Mouse (Mus musculus): ENCODE measurements around the gene Igsf3. TPM values are rescaled to one million over a fixed set of nuclear protein-coding genes. Genes with fewer than 3 reads are reported as not detected.
"Not testable (repeated sequence)": the region's sequence is repeated elsewhere in the genome, so short reads cannot be mapped to it uniquely, and the experiment has no call there.

The Igsf3 gene
- polyA plus RNA-seq, 1 experiment from 2014 or later = 27.6 TPM

- ATAC-seq (ENCODE audit: low FRiP score) (no peak), DNase-seq (ENCODE audit: low spot score) (no peak)
- Histone ChIP-seq H3K36me3 (ENCODE audit: control insufficient read depth, insufficient read depth, low read length) (no peaks in the 10 kb centered on the region), H3K9me3 (ENCODE audit: control insufficient read depth, low read length) (no peaks in the 10 kb centered on the region), H3K4me3 (ENCODE audit: low read depth, low read length) (no peak overlapping the region), H3K4me2 (replicated peaks; ENCODE audit: low read depth, low read length) (no peak overlapping the region), H3K27ac (ENCODE audit: low read depth, low read length) (no peak overlapping the region), H3K27me3 (ENCODE audit: control insufficient read depth, insufficient read depth, low read length) (no peaks in the 10 kb centered on the region), H3K9ac (ENCODE audit: low read depth, low read length) (no peak overlapping the region), H3K4me1 (replicated peaks; ENCODE audit: control insufficient read depth, insufficient read depth, low read length) (no peaks in the 10 kb centered on the region; the same call in 1 of the 2 replicates)
- 75% methylated on average over 6 of the region's 6 CpGs for WGBS
Observed at GRCm38 (mm10) chr3:101412115-101412514, 35.2 kb downstream of the Igsf3 start.

- not testable (repeated sequence) for H3K36me3 ChIP-seq (ENCODE audit: control insufficient read depth, insufficient read depth, low read length); H3K27me3 ChIP-seq (ENCODE audit: control insufficient read depth, insufficient read depth, low read length); H3K4me2 ChIP-seq (replicated peaks; ENCODE audit: low read depth, low read length); H3K4me1 ChIP-seq (replicated peaks; ENCODE audit: control insufficient read depth, insufficient read depth, low read length); ATAC-seq (ENCODE audit: low FRiP score); H3K9ac ChIP-seq (ENCODE audit: low read depth, low read length); H3K4me3 ChIP-seq (ENCODE audit: low read depth, low read length); DNase-seq (ENCODE audit: low spot score); H3K9me3 ChIP-seq (ENCODE audit: control insufficient read depth, low read length); H3K27ac ChIP-seq (ENCODE audit: low read depth, low read length)
- 91% methylated on average over 5 of the region's 5 CpGs for WGBS
Observed at GRCm38 (mm10) chr3:101413013-101413412, 36.1 kb downstream of the Igsf3 start.

DNA sequence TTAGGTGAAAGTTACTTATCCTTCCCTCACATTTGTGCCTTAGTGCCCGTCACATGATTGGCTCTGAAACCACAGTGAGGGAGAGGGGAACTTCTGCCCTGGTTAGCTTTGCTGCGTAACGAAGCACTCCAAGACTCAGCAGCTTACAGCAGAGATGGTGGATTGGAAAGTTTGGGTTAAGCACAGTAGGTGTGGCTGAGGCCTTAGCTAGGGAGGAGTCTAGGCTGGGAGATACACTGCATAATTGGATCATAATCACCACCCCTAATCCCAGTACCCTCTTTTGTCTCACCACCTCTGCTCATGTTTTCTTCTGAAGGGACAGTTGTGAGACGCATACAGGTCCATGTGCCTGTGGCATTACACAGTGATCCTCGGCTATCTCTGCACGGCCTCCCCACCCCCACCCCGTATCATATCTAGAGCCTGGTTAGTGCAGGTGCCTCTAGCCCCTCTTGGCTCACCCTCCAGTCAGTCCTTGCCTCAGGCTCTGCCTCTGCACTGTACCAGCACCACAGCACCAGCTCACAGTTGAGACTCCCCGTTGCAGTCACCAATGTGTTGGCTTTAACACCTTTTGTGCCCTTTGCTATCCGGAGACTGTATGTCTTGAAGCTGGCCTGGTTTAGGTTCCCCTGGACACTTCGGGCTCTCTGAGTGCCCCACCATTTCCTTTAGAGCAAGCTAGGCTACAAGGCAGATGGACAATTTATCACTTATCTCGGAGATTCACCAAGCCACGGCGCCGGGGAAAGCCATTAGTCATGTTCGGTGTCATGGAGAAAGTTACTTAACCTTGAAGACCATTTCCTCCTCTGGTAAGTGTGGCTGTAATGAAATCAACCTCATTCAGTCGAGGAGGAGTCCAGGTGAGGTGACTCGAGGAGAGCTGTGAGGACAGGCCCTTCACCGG is 42.1 kb downstream of the Igsf3 start:
- H3K27ac ChIP-seq (ENCODE audit: low read depth, low read length) = no peak overlapping the region
- H3K4me2 ChIP-seq (replicated peaks; ENCODE audit: low read depth, low read length) = no peak overlapping the region
- H3K9me3 ChIP-seq (ENCODE audit: control insufficient read depth, low read length) = no peaks in the 10 kb centered on the region
- H3K9ac ChIP-seq (ENCODE audit: low read depth, low read length) = no peak overlapping the region
- ATAC-seq (ENCODE audit: low FRiP score) = no peak
- no peaks in the 10 kb centered on the region for H3K27me3 ChIP-seq (ENCODE audit: control insufficient read depth, insufficient read depth, low read length)
- no peaks in the 10 kb centered on the region for H3K4me1 ChIP-seq (replicated peaks; ENCODE audit: control insufficient read depth, insufficient read depth, low read length)
- H3K4me3 ChIP-seq (ENCODE audit: low read depth, low read length) = no peak overlapping the region
- no peak for DNase-seq (ENCODE audit: low spot score)
- 84% methylated on average over 18 of the region's 18 CpGs for whole genome bisulfite sequencing
- no peaks in the 10 kb centered on the region for H3K36me3 ChIP-seq (ENCODE audit: control insufficient read depth, insufficient read depth, low read length)

DNA sequence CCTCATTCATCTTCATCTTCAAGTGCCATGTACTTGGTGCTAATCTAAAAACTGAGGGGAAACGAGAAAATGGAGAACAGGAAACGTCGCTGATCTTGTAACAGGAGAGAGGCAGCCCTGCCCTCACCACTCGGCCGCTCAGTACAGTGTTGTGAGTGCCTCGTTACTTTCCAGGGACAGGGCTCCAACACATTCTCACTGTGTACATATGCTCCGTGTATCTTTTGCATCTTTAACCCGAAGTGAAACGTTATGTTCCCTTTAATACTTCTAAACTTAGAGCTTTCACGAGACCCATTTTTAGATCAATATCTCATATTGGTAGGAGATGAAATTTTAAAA is 42.7 kb downstream of the Igsf3 start:
- Histone ChIP-seq H3K4me2 (replicated peaks; ENCODE audit: low read depth, low read length) (no peak overlapping the region), H3K9me3 (ENCODE audit: control insufficient read depth, low read length) (no peaks in the 10 kb centered on the region), H3K36me3 (ENCODE audit: control insufficient read depth, insufficient read depth, low read length) (no peaks in the 10 kb centered on the region), H3K9ac (ENCODE audit: low read depth, low read length) (no peak overlapping the region), H3K27ac (ENCODE audit: low read depth, low read length) (no peak overlapping the region), H3K27me3 (ENCODE audit: control insufficient read depth, insufficient read depth, low read length) (no peaks in the 10 kb centered on the region), H3K4me3 (ENCODE audit: low read depth, low read length) (no peak overlapping the region), H3K4me1 (replicated peaks; ENCODE audit: control insufficient read depth, insufficient read depth, low read length) (no peaks in the 10 kb centered on the region)
- WGBS = 85% methylated on average over 10 of the region's 10 CpGs
- no peak for ATAC-seq (ENCODE audit: low FRiP score)
- DNase-seq (ENCODE audit: low spot score) = no peak

DNA sequence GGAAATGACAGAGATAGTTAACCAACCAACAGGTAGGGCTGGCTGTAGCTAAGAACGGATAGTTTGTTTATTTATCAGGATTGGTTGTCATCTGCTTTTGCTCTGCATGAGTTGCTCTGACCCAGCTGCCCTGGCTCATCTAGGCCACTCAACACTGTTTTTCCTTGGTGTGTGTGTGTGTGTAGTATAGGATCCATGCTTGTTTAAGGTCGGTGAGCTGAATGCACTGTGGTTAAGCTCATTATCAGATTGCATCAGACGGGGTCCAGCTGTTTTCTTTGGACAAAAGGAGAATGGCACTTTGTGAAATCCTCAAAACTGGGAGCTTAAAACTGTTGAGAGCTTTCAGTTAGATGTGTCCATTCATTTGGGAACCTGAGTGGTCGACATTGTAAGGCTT is 46.3 kb downstream of the Igsf3 start:
- WGBS = 45% methylated on average over 4 of the region's 4 CpGs
- H3K9me3 ChIP-seq (ENCODE audit: control insufficient read depth, low read length) = no peaks in the 10 kb centered on the region
- no peaks in the 10 kb centered on the region for H3K36me3 ChIP-seq (ENCODE audit: control insufficient read depth, insufficient read depth, low read length)
- DNase-seq (ENCODE audit: low spot score) (no peak), ATAC-seq (ENCODE audit: low FRiP score) (no peak)
- no peak overlapping the region for H3K9ac ChIP-seq (ENCODE audit: low read depth, low read length)
- no peaks in the 10 kb centered on the region for H3K27me3 ChIP-seq (ENCODE audit: control insufficient read depth, insufficient read depth, low read length)
- H3K4me2 ChIP-seq (replicated peaks; ENCODE audit: low read depth, low read length) = no peak overlapping the region
- no peak overlapping the region for H3K4me3 ChIP-seq (ENCODE audit: low read depth, low read length)
- no peak overlapping the region for H3K27ac ChIP-seq (ENCODE audit: low read depth, low read length)
- no peaks in the 10 kb centered on the region for H3K4me1 ChIP-seq (replicated peaks; ENCODE audit: control insufficient read depth, insufficient read depth, low read length)

- no peaks in the 10 kb centered on the region for H3K9me3 ChIP-seq (ENCODE audit: control insufficient read depth, low read length)
- H3K27ac ChIP-seq (ENCODE audit: low read depth, low read length) = no peak overlapping the region
- WGBS = 77% methylated on average over 10 of the region's 10 CpGs
- no peak overlapping the region for H3K4me3 ChIP-seq (ENCODE audit: low read depth, low read length)
- H3K4me2 ChIP-seq (replicated peaks; ENCODE audit: low read depth, low read length) = no peak overlapping the region
- H3K9ac ChIP-seq (ENCODE audit: low read depth, low read length) = no peak overlapping the region
- ATAC-seq (ENCODE audit: low FRiP score) (no peak), DNase-seq (ENCODE audit: low spot score) (no peak)
- no peaks in the 10 kb centered on the region for H3K4me1 ChIP-seq (replicated peaks; ENCODE audit: control insufficient read depth, insufficient read depth, low read length)
- no peaks in the 10 kb centered on the region for H3K27me3 ChIP-seq (ENCODE audit: control insufficient read depth, insufficient read depth, low read length)
- no peaks in the 10 kb centered on the region for H3K36me3 ChIP-seq (ENCODE audit: control insufficient read depth, insufficient read depth, low read length)
Observed at GRCm38 (mm10) chr3:101424295-101424885, 47.5 kb downstream of the Igsf3 start.

GRCm38 (mm10) chr3:101429982-101430754 is 53.3 kb downstream of the Igsf3 start:
- Histone ChIP-seq H3K4me1 (replicated peaks; ENCODE audit: control insufficient read depth, insufficient read depth, low read length) (no peaks in the 10 kb centered on the region), H3K9me3 (ENCODE audit: control insufficient read depth, low read length) (no peaks in the 10 kb centered on the region), H3K9ac (ENCODE audit: low read depth, low read length) (no peak overlapping the region), H3K27ac (ENCODE audit: low read depth, low read length) (no peak overlapping the region), H3K4me3 (ENCODE audit: low read depth, low read length) (no peak overlapping the region), H3K36me3 (ENCODE audit: control insufficient read depth, insufficient read depth, low read length) (no peaks in the 10 kb centered on the region), H3K4me2 (replicated peaks; ENCODE audit: low read depth, low read length) (no peak overlapping the region), H3K27me3 (ENCODE audit: control insufficient read depth, insufficient read depth, low read length) (no peaks in the 10 kb centered on the region)
- 79% methylated on average over 8 of the region's 8 CpGs for WGBS
- ATAC-seq (ENCODE audit: low FRiP score) (no peak), DNase-seq (ENCODE audit: low spot score) (no peak)

- WGBS = 91% methylated on average over 2 of the region's 2 CpGs
- Histone ChIP-seq H3K27me3 (ENCODE audit: control insufficient read depth, insufficient read depth, low read length) (no peaks in the 10 kb centered on the region), H3K9me3 (ENCODE audit: control insufficient read depth, low read length) (no peaks in the 10 kb centered on the region), H3K36me3 (ENCODE audit: control insufficient read depth, insufficient read depth, low read length) (0 out of 2 replicates have a peak, but pooled peaks cover under 1% of the 10 kb centered on the region), H3K9ac (ENCODE audit: low read depth, low read length) (no peak overlapping the region), H3K27ac (ENCODE audit: low read depth, low read length) (no peak overlapping the region), H3K4me3 (ENCODE audit: low read depth, low read length) (no peak overlapping the region), H3K4me1 (replicated peaks; ENCODE audit: control insufficient read depth, insufficient read depth, low read length) (no peaks in the 10 kb centered on the region), H3K4me2 (replicated peaks; ENCODE audit: low read depth, low read length) (no peak overlapping the region)
- no peak for DNase-seq (ENCODE audit: low spot score)
- no peak for ATAC-seq (ENCODE audit: low FRiP score)
Observed at GRCm38 (mm10) chr3:101430755-101431115, 53.9 kb downstream of the Igsf3 start.

Data from hindbrain, embryonic 11.5 days (tissue).